Mouse (Mus musculus) adrenal gland, postnatal 4 days (tissue): Measurements from ENCODE around the gene Bcat1. TPM values are rescaled to one million over a fixed set of nuclear protein-coding genes. Genes with fewer than 3 reads are reported as not detected.

Experiments used
- DNase-seq, 2 experiments: peaks; one replicate each; pipeline ENCODE4 v3.0.0; 2021 to 2022; ENCODE audit warnings: low spot score in 2 of 2, mixed read lengths in 2 of 2
- long read RNA-seq, 2 experiments: library from polyadenylated mRNA; stranded (forward); transcript quantifications; one replicate each; pipeline ENCODE4 v2.0.0; 2021
- total RNA-seq, 2 experiments: library from RNA; stranded (reverse); gene quantifications; 2 replicates each; pipeline ENCODE4 v1.2.3; 2021

Gene Bcat1
- total RNA-seq = 10 to 100 TPM in 1 of 2 experiments, 1 to 10 TPM in 1; 8.9 to 10.4 TPM
- long read RNA-seq, experiment 1, partial matches to known transcripts = 0 of 5 reads
- long read RNA-seq, experiment 1, other reads (novel, unspliced or antisense) = 3 of 5 reads
- long read RNA-seq, experiment 2, full-length matches to known transcripts = 9 of 12 reads
- long read RNA-seq, experiment 2, partial matches to known transcripts = 1 of 12 reads
- long read RNA-seq, experiment 2, other reads (novel, unspliced or antisense) = 2 of 12 reads

DNA sequence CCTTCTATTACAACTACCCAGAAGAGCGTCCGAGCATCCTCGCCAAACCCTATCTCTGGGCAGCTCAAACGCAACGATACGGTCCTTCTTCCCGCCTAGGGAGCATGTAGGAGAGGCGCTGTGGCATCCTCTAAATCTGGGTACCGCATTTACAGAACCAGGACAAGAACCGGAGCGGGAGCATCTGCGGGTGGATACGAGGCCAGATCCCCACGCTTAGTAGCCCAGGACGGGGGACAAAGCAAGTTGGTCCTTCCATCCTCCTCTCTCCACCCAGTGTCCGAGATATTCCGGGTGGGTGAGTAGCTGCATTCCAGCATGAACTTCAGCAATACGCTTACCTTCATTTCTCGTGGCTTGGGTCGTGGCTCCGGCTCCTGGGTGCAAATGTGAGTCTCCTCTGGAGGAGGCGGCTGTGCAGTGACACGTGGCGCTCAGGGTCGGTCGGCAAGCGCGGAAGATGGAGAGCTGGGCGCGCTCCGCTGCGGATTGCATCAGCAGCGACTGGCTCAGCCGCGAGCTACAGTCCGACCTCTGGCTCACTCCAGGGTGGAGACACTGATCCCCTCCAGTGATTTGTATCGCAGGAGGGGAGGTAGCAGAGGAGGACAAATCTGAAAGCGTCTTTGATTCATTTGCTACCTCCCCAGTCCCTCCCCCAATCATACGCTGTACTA, at the start of gene Bcat1:
Gene Bcat1 (minus strand): TSS at position 637 of the 677 bp plus-strand sequence.
- no peak for DNase-seq

DNA sequence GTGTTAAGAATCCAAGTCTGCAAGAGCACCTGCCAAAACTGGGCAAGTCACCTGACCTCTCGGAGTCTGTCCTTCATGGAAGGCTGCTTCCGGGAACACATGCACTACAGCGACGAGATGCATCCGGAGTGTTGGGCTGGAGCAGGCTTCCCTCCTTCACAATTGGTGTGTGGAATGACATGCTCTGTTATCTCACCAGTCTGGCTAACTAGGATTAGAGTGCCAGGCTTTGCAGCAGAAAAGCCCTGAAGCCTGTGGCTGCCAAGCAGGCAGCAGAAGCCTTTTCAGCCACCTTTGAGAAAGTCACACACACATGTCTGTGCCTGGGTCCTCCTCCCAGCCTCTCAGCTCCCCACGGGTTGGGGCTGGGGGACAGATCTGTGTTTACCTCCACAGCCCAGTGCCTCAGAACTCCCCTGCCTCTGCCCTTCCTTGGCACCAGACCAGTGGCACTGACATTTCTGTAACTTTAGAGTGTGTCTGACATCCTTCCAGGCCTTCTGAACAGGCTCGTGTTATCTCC, 49.7 kb upstream of the Bcat1 start:
- DNase-seq = no peak

DNA sequence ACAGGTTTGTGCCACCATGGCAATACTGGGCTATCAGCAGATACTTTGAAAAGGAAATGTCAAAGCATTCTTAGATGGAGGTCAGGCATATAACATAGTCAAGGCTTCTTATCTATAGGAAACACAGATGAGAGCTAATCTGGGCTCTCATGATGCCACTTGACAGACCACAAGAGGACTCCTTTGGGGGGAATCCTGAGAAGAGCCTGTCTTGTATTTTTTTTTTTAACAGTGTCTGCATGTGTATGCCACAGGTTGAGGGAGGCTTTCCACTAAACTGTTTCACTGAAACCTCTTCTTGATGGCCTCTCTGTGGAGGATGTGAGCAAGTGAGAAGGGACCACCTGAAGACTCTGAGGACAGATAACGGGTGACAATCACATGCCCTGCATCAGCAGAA, 48.6 kb upstream of the Bcat1 start:
- no peak for DNase-seq

DNA sequence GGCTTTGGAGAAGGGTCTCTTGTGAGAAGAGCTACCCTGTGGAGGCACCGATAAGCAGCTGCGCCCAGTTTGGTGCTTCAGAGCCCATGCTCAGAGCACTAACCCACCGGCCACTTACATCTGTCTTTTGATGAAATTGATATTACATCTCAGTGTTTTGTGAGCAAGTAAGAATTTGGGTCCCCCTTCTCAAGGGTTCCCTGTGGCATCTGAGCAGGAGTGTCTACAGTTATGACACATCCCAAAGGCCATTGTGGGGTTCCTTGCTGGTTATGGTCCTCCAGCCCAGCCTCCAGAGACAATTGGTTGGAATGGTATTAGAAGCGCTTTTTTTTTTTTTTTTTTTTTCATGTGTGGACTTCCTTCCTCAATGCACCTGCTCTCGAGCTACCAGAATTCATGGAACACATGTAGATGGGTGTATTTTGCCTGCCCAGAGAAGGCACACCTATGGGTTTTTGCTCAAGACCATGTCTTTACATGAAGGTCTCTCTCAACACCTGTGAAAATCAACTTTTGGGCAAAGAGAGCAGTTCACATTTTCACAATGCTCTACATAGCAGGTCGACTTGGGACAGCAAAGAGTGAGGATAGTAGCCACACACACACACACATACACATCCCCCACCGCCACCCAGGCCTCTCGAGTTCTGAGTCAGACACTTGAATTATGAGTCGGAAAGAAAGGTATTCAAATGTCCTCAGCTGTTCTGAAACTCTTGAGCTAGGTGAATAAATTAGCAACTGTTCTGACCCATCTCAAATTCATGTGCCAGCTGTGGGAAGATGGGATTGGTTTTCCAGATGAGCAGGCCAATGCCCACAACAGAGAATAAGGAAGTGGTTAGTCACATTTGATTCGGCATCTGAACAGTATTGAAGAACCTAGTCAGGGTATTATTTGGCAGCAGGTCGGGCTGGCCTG, 47.4 kb upstream of the Bcat1 start:
- DNase-seq = no peak

DNA sequence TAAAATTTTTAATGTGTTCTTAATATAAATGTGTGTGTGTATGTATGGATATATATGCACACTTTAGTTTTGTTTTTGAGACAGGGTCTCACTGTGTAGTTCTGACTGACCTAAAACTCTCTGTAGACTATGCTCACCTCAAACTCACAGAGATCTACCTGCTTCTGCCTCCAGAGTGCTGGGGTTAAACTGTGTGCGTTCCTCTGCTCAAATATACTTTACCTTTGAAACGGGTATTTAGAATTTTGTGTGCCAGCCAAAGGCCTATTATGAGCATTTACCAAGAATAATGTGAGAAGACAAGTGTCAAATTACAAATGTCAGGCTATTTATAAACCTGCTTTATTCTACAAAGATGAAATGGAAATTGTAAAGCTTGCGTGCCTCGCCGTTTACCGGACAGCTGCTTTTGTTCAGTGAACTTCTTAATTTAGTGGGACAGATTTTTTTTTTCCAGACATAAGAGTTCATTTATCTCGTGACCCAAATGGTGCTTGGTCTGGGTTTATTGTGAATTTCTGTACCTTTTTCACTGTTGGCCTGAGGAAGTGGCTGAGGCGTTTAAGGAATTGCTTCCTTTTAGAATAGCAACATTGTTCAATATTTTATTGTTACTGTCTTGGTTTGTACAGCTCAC, 46.6 kb upstream of the Bcat1 start:
- no peak for DNase-seq

DNA sequence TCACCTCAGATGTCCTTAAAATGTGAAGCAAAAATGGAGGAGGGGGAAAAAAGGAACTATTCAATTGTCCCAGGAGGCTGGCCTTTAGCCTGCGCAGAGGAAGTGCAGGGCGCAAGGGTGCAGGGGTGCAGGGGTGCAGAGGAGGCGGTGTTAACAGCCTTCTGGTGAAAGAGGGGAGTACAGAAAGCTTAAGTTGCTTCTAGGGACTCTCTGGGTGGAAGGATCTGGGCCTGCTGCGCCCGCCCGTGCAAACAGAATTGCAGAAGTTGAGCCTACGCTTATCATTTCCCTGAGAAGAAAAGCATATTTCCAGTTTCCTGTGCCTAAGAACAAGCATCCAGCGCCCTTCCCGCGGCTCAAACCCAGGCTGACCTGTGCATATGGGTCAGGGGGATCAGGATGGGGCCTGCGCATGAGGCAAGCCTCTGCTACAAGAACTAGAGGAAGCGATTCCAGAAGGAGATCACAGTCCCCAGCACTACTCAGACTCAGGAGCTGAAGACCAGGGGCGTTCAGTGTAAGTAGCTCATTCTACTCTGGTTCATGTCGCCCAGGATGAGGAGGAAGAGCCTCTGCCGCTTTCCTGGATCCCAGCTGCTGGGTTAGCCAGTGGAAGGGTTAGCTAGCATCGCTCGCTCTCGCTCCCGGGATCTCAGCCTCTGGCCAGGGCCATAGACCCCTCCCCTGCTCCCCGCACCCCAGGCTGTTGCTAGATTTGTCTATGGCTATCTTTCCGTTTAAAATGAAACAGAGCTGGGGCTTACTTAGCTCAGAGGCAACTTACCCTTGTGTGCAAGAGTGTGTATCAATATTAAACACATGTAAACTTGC, 45.8 kb upstream of the Bcat1 start:
- no peak for DNase-seq

DNA sequence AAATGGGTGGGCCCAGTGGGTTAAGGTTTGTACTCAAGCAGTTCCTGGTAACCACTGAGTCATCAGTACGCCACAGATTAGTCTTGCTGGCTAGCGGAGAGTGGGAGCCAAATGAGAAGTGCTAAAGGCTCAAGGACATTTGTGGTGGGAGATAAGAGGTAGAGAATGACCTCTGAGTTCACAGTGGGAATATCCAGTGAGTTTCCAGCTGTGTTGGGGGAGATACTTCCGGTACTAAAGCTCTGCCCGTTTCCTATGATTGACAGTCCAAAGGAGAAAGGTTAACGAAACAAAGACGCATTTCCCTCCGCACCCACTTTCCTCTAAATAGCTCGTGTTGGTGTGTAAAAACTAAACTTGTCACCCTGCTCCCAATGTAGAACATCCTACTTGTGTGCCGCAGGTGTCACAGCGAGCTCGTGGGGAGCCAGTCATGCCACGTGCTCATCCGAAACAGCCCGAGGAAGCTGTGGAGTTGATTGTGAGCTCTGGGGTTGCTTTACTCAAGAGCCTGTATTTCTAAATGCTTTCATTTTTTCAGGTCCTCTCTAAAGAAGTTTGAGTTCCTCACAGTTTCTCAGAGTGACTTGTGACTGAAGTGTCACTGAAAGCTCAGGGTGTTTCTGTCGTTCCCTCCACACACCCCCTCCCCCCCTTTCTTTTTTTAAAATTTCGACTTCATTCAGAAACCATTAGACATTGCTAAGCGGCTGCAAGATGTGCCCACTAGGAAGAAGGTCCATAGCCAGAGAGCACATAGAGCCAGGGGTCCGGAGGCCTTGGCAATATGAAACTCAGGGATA, 45.0 kb upstream of the Bcat1 start:
- no peak for DNase-seq

DNA sequence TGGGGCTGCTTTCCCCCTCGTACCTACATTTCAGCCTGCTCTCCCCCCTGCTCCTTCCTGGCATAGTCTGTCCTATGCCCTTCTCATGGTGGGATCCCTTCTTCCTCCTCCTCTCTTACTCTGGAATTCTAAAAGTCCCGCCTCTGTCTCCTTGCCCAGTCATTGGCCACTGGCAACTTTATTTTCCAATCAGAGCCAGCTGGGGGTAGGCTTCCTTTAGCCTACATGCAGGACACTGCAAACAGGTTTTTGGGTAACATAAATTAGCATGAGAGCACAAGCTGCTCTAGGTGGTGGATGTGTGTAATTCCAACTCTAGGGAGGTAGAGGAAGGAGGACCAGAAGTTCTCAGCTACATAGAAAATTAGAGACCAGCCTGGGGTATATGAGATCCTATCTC, 44.1 kb upstream of the Bcat1 start:
- DNase-seq = no peak

DNA sequence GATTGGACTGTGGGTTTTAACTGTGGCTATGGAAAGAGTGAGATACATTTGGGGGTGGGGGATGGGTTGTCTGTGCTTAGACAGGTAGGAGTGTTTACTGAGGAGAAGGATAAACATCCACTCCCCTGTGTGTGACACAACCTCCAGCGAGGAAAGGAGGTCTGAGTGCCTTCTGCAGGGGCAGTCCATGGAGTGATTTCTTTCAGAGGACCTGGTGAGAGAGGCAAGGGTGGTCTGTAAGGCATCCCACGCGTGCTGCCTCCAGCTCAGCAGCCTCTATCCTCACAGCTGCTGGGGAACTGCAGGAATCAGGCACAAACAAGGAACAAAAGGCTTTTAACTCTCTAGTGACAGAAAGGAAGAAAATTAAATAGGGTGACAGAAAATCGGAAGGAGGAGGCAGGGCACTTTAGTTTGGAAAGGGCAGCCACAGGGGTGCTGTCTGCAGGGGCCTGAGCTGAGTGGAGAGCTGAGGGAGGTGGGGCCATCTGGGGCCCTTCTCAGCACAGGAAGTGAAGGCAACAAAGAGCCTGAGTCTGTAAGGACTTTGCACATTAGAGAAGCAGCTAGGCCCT, 40.2 kb upstream of the Bcat1 start:
- no peak for DNase-seq

DNA sequence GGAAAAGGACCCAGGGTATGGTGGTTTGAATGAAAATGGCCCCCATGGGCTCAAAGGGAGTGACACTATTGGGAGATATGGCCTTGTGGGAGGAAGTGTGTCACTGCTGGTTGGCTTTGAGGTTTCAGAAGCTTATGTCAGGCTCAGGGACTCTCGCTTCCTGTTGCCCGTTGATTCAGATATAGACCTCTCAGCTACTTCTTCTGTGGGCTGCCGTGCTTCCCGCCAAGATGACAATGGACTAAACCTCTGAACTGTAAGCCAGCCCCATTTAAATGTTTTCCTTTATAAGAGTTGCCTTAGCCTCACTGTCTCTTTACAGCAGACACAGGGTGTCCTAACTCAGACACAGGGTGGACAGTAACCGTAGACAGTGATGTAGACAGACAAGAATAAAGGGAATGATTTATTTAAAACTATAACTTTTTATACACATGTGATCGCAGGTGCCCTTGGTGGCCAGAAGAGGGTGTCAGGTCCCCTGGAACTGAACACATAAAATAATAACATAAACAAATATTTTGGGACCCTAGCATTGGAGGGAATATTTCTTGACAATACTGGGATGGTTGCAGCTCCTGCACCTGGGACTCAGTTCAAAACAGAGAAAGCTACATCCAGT, 39.6 kb upstream of the Bcat1 start, which contains the start of gene Lrmp:
Gene Lrmp (plus strand): TSS at position 178 of the 622 bp plus-strand sequence.
- no peak for DNase-seq

DNA sequence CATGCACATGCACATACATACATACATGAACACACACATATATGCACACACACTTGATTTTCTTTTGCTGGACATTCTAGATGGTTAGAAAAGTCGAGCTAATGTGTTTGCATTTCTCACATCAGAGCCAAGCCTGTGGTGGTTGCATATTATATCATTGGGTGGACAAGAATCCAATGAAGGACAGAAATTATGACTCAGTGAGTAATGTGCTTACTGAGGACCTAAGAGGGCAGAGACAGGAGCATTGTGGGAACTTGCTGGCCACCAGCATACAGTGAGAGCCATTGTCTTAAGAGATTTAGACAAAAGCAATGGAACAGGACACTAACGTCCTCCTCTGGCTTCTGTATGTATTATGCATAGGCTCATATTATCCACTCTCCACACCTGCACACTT, 38.6 kb upstream of the Bcat1 start:
- no peak for DNase-seq

DNA sequence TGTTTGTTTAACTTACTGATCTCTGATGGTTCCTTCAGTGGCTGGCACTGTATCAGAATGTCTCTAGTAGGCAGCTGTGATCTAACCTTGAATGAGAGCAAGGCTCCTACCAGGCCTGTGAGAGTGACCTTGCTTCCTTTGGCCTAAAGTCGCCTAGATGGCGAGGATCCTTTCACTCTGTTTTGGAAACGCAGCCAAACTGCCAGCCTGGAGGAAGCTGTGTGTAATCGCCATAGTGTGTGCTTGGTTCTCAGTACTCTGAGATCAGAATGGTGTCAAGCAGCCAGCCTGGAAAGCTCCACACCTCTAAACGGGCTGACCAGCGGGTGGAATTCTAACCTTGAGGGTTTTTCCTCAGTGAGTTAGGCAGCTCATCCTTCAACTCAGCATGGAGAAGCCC, 36.9 kb upstream of the Bcat1 start:
- DNase-seq = no peak

DNA sequence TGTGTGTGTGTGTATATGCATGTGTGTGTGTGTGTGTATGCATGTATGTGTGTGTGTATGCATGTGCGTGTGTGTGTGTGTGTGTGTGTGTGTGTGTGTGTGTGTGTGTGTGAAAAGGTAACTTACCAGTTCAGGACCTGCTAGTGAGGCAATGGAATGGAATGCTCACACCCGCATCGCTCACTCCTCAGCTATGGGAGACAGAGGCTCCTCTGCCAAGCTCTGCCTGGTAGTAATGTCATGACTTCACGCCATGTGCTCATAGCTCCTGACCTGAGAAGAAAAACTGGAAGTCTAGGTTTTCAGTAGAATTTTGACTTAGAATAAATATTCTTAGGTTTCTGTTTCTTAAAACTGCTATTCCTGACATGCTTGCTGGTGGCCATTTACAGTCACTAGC, 34.8 kb upstream of the Bcat1 start:
- no peak for DNase-seq

DNA sequence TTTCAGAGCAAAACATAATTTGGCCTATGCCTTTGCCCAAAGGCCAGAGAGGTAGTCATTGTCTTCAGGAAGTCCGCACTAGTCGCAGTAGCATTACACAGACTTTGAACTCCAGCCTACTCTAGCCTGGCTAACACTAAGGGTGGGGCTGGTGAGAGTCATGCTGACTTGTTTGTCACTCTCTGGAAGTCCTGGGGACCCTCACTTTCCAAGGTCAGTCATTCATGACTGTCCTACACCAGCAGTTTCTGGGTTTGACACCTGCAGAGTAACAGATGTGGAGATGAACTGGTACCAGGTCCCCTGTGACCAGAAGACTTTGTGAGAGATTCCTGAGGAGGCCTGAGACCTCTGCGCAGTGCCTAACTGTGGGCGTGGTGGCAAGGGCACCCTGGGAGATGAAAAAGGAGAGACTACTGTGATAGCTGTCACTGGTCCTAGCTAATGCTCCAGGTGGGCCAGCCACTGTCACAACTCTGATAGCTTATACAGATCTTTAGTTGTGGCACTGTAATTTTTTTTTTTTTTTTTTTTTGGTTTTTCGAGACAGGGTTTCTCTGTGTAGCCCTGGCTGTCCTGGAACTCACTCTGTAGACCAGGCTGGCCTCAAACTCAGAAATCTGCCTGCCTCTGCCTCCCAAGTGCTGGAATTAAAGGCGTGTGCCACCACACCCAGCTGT, 30.3 kb upstream of the Bcat1 start:
- DNase-seq = no peak

DNA sequence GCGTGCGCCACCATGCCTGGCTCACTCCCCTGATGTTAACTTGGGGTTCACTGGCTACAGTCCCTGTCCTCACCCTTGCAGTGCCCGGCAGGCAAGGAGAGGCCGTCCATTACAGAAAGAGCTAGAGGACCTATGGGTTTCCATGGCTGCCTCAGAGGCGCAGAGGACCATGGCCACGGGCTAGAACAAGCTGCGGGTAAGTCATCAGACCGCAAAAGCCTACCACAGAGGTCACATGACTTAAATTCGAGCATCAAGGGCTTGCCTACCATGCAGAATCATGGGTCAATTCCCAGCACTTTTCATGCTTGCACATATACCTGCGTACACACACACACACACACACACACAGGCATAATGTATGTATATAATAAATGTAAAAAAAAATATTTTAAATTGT, 29.5 kb upstream of the Bcat1 start:
- DNase-seq = no peak

DNA sequence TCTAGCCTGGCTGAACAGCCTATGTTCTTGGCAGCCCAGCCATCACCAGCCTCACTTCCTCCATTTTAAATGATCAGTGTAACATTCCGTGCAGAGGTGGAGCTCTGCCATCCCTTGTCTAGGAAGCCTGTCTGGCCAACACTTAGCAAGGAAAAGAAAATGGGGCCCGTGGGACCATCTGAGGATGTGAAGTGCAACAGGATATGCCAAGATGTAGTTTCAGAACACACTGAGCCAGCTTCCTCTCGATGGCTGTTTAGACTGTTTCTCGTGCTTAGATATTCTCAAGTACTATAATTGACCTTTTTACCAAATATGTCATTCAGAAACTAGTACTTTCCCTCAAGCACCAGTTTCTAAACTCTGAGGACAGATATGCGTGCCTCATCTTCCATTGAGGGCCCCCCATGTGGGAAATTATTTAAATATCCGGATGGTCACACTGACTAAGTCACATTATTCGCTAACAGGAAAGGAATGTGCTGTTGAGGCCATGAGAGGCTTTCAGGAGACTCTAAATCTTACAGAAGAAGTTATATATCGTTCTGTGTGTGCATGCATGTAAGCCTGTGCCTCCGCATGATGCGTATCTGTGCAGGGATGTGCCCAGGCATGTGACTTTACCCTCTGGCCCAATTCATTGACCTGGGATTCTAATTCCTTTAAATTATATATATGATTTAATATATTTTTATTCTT, 28.4 kb upstream of the Bcat1 start:
- DNase-seq = no peak

DNA sequence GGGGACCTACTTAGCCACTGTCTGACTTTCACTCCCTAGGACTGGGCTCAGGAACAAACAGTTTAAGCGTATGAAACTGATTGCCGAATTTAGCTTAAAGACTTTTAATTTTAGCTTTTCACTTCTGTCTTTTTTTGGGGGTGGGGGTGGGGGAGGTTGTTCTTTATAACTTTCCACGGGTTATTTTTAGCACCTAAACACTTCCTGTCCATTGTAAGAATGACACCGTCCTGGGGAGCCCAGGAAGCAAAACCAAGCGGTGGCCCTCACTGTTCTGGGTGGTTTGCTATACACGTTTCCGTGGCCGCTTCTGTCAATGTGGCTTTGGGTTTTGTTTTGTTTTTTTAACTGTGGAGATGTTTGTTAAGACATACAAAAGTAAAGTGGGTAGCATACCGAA, 24.9 kb upstream of the Bcat1 start:
- DNase-seq = no peak
